Mouse (Mus musculus) forebrain, embryonic 12.5 days (tissue): ENCODE data around the gene Nme4. TPM values are rescaled to one million over a fixed set of nuclear protein-coding genes. Genes with fewer than 3 reads are reported as not detected.
A peak's percentile ranks its signal among the peaks of the same experiment; 100 is the strongest.

Experiments
- ATAC-seq: fragments of 200-750 bp; cut with Nextera tagmentation; 2 replicates; pipeline ENCODE4 v1.8.0; 2017; ENCODE audit warnings: moderate TSS enrichment; ENCODE audit not compliant: low FRiP score
- H3K27ac ChIP-seq: fragments of 300-500 bp; sonication (generic); 2 replicates; pipeline ENCODE4 v1.5.1; 2016; ENCODE audit warnings: mild to moderate bottlenecking
- H3K27me3 ChIP-seq: fragments of 300-500 bp; sonication (generic); 2 replicates; pipeline ENCODE4 v1.6.1; 2016; ENCODE audit warnings: mild to moderate bottlenecking
- H3K36me3 ChIP-seq: fragments of 300-500 bp; sonication (generic); replicated peaks from 2 replicates; pipeline ENCODE4 v1.6.1; 2016; ENCODE audit warnings: mild to moderate bottlenecking
- H3K4me1 ChIP-seq: fragments of 300-500 bp; sonication (generic); 2 replicates; pipeline ENCODE4 v1.6.1; 2016
- H3K4me2 ChIP-seq: fragments of 300-500 bp; sonication (generic); 2 replicates; pipeline ENCODE4 v1.6.1; 2016; ENCODE audit warnings: mild to moderate bottlenecking, moderate library complexity
- H3K4me3 ChIP-seq: fragments of 300-500 bp; sonication (generic); replicated peaks from 2 replicates; pipeline ENCODE4 v1.5.1; 2016; ENCODE audit warnings: mild to moderate bottlenecking
- H3K9ac ChIP-seq: fragments of 300-500 bp; sonication (generic); 2 replicates; pipeline ENCODE4 v1.6.1; 2016; ENCODE audit warnings: mild to moderate bottlenecking
- H3K9me3 ChIP-seq: fragments of 300-500 bp; sonication (generic); 2 replicates; pipeline ENCODE4 v1.6.1; 2016
- WGBS: fragments of 180-500 bp; shearing (Covaris S2); methylation state at CpG from one replicate; pipeline ENCODE4 v1.1.7; 2016; 5-methylcytosine and 5-hydroxymethylcytosine counted together
- polyA plus RNA-seq: library from polyadenylated mRNA; unstranded; fragments of >200 nt; fragmentation: Nextera tagmentation; extraction: Ambion mirVana; gene quantifications from 2 replicates; pipeline ENCODE4 v1.2.1, GENCODE M21; 2016

The Nme4 gene
- polyA plus RNA-seq, 1 experiment from 2014 or later = 62.9 TPM

GRCm38 (mm10) chr17:26052074-26052473, 43.3 kb downstream of the Nme4 start:
- no peak overlapping the region for H3K27ac ChIP-seq
- H3K36me3 ChIP-seq = peaks cover 46% of the 10 kb centered on the region
- no peaks in the 10 kb centered on the region for H3K9me3 ChIP-seq
- no peak overlapping the region for H3K9ac ChIP-seq
- WGBS = 96% methylated on average over 4 of the region's 4 CpGs
- no peak for ATAC-seq
- no peaks in the 10 kb centered on the region for H3K27me3 ChIP-seq
- no peaks in the 10 kb centered on the region for H3K4me1 ChIP-seq
- H3K4me2 ChIP-seq = no peak overlapping the region
- no peak overlapping the region for H3K4me3 ChIP-seq

- WGBS = 86% methylated on average over 8 of the region's 8 CpGs
- Histone ChIP-seq H3K4me1 (peaks cover 17% of the 10 kb centered on the region), H3K4me2 (no peak overlapping the region), H3K27ac (no peak overlapping the region), H3K27me3 (no peaks in the 10 kb centered on the region), H3K9ac (no peak overlapping the region), H3K9me3 (no peaks in the 10 kb centered on the region), H3K36me3 (peaks cover 18% of the 10 kb centered on the region), H3K4me3 (no peak overlapping the region)
- no peak for ATAC-seq
Measured at GRCm38 (mm10) chr17:26048118-26048517, 47.3 kb downstream of the Nme4 start.

- H3K36me3 ChIP-seq = peaks cover 10% of the 10 kb centered on the region
- no peak for ATAC-seq
- H3K27me3 ChIP-seq = no peaks in the 10 kb centered on the region
- H3K4me1 ChIP-seq = peaks cover 28% of the 10 kb centered on the region
- H3K9me3 ChIP-seq = no peaks in the 10 kb centered on the region
- 72% methylated on average over 10 of the region's 10 CpGs for WGBS
- no peak overlapping the region for H3K27ac ChIP-seq
- H3K4me3 ChIP-seq = no peak overlapping the region
- no peak overlapping the region for H3K4me2 ChIP-seq
- H3K9ac ChIP-seq = no peak overlapping the region
Measured at GRCm38 (mm10) chr17:26046253-26046997, 49.0 kb downstream of the Nme4 start.

DNA sequence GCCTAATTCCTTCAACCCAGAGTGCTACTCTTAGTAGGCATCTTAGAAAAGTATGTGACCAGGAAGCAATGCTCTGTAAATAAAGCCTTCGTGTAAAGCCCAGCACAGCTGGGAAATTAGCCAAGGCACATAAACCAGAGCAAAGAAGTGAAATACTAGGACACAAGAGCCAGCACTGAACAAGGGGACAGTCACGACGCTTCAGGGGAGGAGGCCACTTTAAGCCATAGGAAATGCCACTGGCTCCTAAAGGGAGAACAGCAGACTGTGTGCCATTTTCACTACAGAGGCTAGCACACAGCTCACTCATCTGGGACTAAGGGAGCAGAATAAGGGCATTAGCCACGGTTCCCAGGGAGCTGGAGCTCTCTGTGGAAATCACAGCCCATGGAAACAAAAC, 50.1 kb downstream of the Nme4 start:
- Histone ChIP-seq H3K4me3 (no peak overlapping the region), H3K36me3 (peaks cover 6% of the 10 kb centered on the region; the same call in 1 of the 2 replicates), H3K4me2 (no peak overlapping the region), H3K4me1 (peaks cover 32% of the 10 kb centered on the region), H3K9me3 (no peaks in the 10 kb centered on the region), H3K27me3 (no peaks in the 10 kb centered on the region), H3K27ac (no peak overlapping the region), H3K9ac (no peak overlapping the region)
- ATAC-seq = no peak
- 80% methylated on average over 4 of the region's 4 CpGs for WGBS

- ATAC-seq = no peak
- no peaks in the 10 kb centered on the region for H3K27me3 ChIP-seq
- H3K36me3 ChIP-seq = peaks cover 7% of the 10 kb centered on the region; the same call in 1 of the 2 replicates
- H3K4me3 ChIP-seq = no peak overlapping the region
- no peaks in the 10 kb centered on the region for H3K9me3 ChIP-seq
- no peak overlapping the region for H3K4me2 ChIP-seq
- H3K4me1 ChIP-seq = peaks cover 32% of the 10 kb centered on the region
- 71% methylated on average over 5 of the region's 5 CpGs for WGBS
- H3K9ac ChIP-seq = peak overlapping the region; percentile 21; the same call in 1 of the 2 replicates
- H3K27ac ChIP-seq = peak overlapping the region; percentile 86
Measured at GRCm38 (mm10) chr17:26043249-26043636, 52.2 kb downstream of the Nme4 start.

DNA sequence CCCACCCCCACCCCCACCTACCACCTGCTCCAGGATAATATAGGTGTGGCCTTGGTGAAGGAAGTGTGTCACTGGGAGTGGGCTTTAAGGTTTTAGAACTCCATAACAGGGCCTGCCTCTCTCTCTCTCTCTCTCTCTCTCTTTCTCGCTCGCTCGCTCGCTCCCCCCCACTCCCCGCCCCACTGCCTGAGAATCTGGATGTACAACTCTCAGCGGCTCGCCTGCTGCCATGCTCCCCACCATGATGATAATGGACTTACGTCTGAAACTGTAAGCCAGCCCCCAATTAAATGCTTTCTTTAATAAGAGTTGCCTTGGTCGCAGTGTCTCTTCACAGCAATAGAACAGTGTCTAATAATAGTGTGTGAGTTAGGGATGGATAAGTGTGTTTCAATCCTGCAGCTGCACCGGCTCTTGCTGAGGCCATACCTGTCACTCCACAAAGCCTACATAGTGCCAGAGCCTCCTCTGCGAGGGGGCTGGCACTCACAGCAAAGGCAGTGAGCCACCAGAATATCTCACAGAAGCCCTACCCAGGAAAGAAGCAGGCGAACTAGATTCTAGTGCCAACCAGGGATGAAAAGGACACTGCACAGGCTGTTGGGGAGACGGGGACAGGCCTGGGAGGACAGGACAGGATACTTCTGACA, 52.7 kb downstream of the Nme4 start:
- no peaks in the 10 kb centered on the region for H3K27me3 ChIP-seq
- H3K4me2 ChIP-seq = no peak overlapping the region
- H3K9ac ChIP-seq = peak overlapping the region; percentile 21; the same call in 1 of the 2 replicates
- no peaks in the 10 kb centered on the region for H3K9me3 ChIP-seq
- 0 out of 2 replicates have a peak, but pooled peaks cover 7% of the 10 kb centered on the region for H3K36me3 ChIP-seq
- H3K27ac ChIP-seq = peak overlapping the region; percentile 86
- peaks cover 32% of the 10 kb centered on the region for H3K4me1 ChIP-seq
- 0 out of 2 replicates have a peak, but pooled peaks have one; percentile 36 for ATAC-seq
- 57% methylated on average over 13 of the region's 13 CpGs for WGBS
- H3K4me3 ChIP-seq = no peak overlapping the region

Other genes with a start within 250 kb of the Nme4 start
- 38.2 and 41.1 TPM in 2 replicates for gene Wdr90, start 234.1 kb downstream of the Nme4 start, polyA plus RNA-seq
- gene Mcrip2, start 226.8 kb downstream of the Nme4 start, polyA plus RNA-seq = 7.7 and 9.8 TPM in 2 replicates
- 51.6 and 55.5 TPM in 2 replicates for gene Mettl26, start 220.5 kb downstream of the Nme4 start, polyA plus RNA-seq
- 0.66 and 0.79 TPM in 2 replicates for gene Wfikkn1, start 214.7 kb downstream of the Nme4 start, polyA plus RNA-seq
- gene Rab40c, start 175.9 kb downstream of the Nme4 start, polyA plus RNA-seq = 35.1 and 36.5 TPM in 2 replicates
- gene Pigq, start 150.7 kb downstream of the Nme4 start, polyA plus RNA-seq = 51.4 and 53.0 TPM in 2 replicates
- 0.09 and 0.72 TPM in 2 replicates for gene Nhlrc4, start 150.6 kb downstream of the Nme4 start, polyA plus RNA-seq
- gene A930017K11Rik, start 143.0 kb downstream of the Nme4 start, polyA plus RNA-seq = 0.08 and 0.13 TPM in 2 replicates
- 30.6 and 31.7 TPM in 2 replicates for gene Capn15, start 109.8 kb downstream of the Nme4 start, polyA plus RNA-seq
- 39.3 and 39.8 TPM in 2 replicates for gene Rab11fip3, start 26.0 kb downstream of the Nme4 start, polyA plus RNA-seq
- gene Decr2, start 5.3 kb downstream of the Nme4 start, polyA plus RNA-seq = 27.1 and 28.2 TPM in 2 replicates
- gene Tmem8, start 17.7 kb upstream of the Nme4 start, polyA plus RNA-seq = 2.1 and 2.6 TPM in 2 replicates
- 208 and 218 TPM in 2 replicates for gene Mrpl28, start 27.9 kb upstream of the Nme4 start, polyA plus RNA-seq
- 12.0 and 13.1 TPM in 2 replicates for gene Axin1, start 43.1 kb upstream of the Nme4 start, polyA plus RNA-seq
- 0.29 and 0.67 TPM in 2 replicates for gene Pdia2, start 103.5 kb upstream of the Nme4 start, polyA plus RNA-seq
- gene Rgs11, start 107.3 kb upstream of the Nme4 start, polyA plus RNA-seq = 2.4 and 3.8 TPM in 2 replicates
- 10.5 and 10.6 TPM in 2 replicates for gene Arhgdig, start 112.2 kb upstream of the Nme4 start, polyA plus RNA-seq
- 19.7 and 24.4 TPM in 2 replicates for gene Fam234a, start 148.6 kb upstream of the Nme4 start, polyA plus RNA-seq
- 148 and 151 TPM in 2 replicates for gene Luc7l, start 157.3 kb upstream of the Nme4 start, polyA plus RNA-seq